18 mouse cellular contexts compared by ENCODE assay signal in genomic region chr10:19722320-19722719, GRCm38 (mm10).
DNase-seq lines count a peak whose midpoint lies in the region; ATAC-seq lines count a peak whose summit lies in the region.
"Had no signal": no experiment of that assay in that cellular context is flagged by ENCODE, and none has a peak within 500 bp of the region (broad histone marks: within the 10 kb centered on the region; RNA-seq: fewer than 3 reads in every experiment).

No protein-coding gene starts in this region.

- no peak for DNase-seq in frontal cortex, postnatal 25 days (ENCODE audit: low spot score in 2 of 2)
- peak; percentile 31 for DNase-seq in brain, adult 2 months (ENCODE audit: low read depth, low spot score)
- DNase-seq in cerebellum, postnatal 36 days = no peak
- DNase-seq: adrenal gland, adult 2 months; adrenal gland, adult 8-10 months; adrenal gland, postnatal 10 days; adrenal gland, postnatal 14 days; adrenal gland, postnatal 25 days; adrenal gland, postnatal 36 days; B cell, adult 2 months; cerebellum, adult 11 months; cerebellum, adult 11-12 months; cerebellum, adult 18-20 months; cerebellum, adult 2 months had no signal

- ATAC-seq in frontal cortex, adult (ENCODE audit: low TSS enrichment) = peak; percentile 64; the same call in 1 of the 2 replicates
- ATAC-seq: activated CD4-positive, CD25-positive, alpha-beta regulatory T cell, adult 4 months; CD4-positive, CD25-positive, alpha-beta regulatory T cell, adult 4 months; Patski had no signal
